Mouse (Mus musculus) cortical plate, adult 2 months (tissue): ENCODE measurements at regions not wholly inside any gene's neighbourhood (a gene's known extent, or its start where the extent isn't known, plus 50 kb on each side); places are given as distances from the start of the nearest gene placed in this dataset.

Source experiments
- H3K27ac ChIP-seq: fragments of 200-500 bp; 2 replicates; pipeline ENCODE4 v1.5.1; 2012; ENCODE audit warnings: low read length, control low read depth, inconsistent platforms; ENCODE audit not compliant: insufficient read depth
- H3K4me1 ChIP-seq: fragments of 200-500 bp; 2 replicates; pipeline ENCODE4 v1.6.1; 2011; ENCODE audit warnings: low read length; ENCODE audit not compliant: control insufficient read depth, insufficient read depth
- H3K4me3 ChIP-seq: fragments of 200-500 bp; 2 replicates; pipeline ENCODE4 v1.5.1; 2011; ENCODE audit warnings: mild to moderate bottlenecking, low read length, control low read depth; ENCODE audit not compliant: insufficient read depth
- CTCF ChIP-seq: fragments of 200-500 bp; IDR thresholded peaks from 2 replicates; pipeline ENCODE4 v1.5.1; 2011; ENCODE audit warnings: mild to moderate bottlenecking, control low read depth, low read length; ENCODE audit not compliant: insufficient read depth; ENCODE audit errors: extremely low read depth
- POLR2A ChIP-seq: fragments of 200-500 bp; IDR thresholded peaks from 2 replicates; pipeline ENCODE4 v1.6.1; 2011; ENCODE audit warnings: mild to moderate bottlenecking, low read length, control low read depth; ENCODE audit not compliant: insufficient read depth; ENCODE audit errors: extremely low read depth

DNA sequence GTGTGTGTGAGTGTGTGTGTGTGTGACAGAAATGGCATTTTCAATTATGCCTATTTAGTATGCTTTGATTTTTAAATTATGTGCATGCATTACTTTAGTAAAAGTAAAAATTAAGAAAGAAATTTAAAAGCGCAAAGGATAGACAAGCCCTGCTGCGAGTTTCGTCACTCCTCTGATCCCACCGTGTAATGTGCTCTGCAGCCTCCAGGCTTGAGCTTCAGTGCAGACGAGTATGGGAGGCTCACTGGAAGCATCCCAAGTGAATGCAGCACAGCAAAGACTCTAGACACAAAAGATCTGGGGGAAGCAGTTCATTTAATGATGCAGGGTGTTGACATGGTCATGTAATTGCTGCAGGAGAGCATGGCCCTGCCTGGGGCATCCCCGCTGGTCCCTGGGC is 71.1 kb upstream of the Kazn start:
- Histone ChIP-seq H3K4me3 (no peak overlapping the region), H3K27ac (no peak overlapping the region), H3K4me1 (peaks cover 8% of the 10 kb centered on the region; the same call in 1 of the 2 replicates)
- TF ChIP-seq CTCF (no peak), POLR2A (no peak)

DNA sequence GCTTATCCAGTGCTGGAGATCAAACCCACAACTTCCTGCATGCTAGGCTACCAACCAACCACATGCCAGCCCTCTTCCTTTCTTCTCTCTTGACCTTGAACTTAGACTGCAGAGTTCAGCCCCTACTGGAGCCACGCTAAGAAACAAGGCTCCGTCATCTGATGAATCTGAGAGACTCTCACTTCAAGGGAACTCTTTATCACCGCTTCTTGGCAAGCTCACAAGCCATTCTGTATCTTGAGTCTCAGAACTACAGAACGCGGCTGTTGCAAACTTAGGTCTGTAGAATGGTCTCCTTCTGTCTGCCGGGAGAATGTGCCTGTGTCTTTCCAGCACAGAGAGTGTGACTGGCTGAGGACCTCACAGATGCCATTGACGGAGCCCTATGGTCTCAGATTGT is 69.1 kb upstream of the Kazn start:
- H3K27ac ChIP-seq = no peak overlapping the region

DNA sequence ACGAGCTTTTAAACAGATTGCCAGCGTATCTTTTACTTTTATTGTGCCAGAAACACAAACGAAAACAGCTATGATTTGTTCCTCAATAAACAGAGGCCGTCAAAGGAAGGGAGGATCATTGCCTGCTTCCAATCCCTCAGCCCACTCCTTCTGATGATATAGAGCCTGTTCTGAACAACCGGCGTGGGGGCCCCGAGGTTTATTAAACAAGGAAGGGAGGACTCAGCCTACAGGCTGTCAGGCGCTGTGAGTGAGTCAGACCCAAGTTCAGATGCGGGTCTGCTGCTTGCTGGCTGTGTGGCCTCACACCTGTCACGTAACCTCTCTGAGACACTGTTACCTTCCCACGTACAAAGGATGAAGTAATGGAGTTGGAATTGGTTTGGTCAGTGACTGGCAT is 68.1 kb upstream of the Kazn start:
- Histone ChIP-seq H3K27ac (no peak overlapping the region), H3K4me3 (no peak overlapping the region), H3K4me1 (peaks cover 10% of the 10 kb centered on the region; the same call in 1 of the 2 replicates)
- no peak for TF ChIP-seq POLR2A
- no peak for TF ChIP-seq CTCF

More for the DNA sequence above, 69.1 kb upstream of the Kazn start:
- Histone ChIP-seq H3K4me3 (no peak overlapping the region), H3K4me1 (peaks cover 8% of the 10 kb centered on the region; the same call in 1 of the 2 replicates)
- TF ChIP-seq CTCF = no peak
- no peak for TF ChIP-seq POLR2A

DNA sequence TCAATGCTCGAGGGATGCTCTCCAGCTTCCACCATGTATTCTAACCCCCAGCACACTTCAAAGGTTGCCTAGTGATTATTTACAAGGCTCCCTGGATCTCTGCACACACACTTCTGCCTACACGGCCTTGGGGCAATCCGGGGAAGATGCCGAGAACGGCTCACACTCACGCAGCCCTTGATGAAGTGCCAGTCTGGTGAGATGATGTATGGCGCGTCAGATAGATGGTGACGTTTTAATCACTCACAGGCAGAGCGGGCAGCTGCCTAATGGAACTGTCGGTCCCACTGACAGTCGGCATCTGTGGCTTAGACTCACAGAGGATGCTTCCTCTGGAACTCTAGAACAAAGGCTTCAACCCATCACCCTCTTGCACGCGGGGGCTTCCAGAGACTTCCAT is 66.9 kb upstream of the Kazn start:
- no peak overlapping the region for H3K27ac ChIP-seq
- no peak overlapping the region for H3K4me3 ChIP-seq
- H3K4me1 ChIP-seq = peaks cover 15% of the 10 kb centered on the region
- TF ChIP-seq CTCF (no peak), POLR2A (no peak)

DNA sequence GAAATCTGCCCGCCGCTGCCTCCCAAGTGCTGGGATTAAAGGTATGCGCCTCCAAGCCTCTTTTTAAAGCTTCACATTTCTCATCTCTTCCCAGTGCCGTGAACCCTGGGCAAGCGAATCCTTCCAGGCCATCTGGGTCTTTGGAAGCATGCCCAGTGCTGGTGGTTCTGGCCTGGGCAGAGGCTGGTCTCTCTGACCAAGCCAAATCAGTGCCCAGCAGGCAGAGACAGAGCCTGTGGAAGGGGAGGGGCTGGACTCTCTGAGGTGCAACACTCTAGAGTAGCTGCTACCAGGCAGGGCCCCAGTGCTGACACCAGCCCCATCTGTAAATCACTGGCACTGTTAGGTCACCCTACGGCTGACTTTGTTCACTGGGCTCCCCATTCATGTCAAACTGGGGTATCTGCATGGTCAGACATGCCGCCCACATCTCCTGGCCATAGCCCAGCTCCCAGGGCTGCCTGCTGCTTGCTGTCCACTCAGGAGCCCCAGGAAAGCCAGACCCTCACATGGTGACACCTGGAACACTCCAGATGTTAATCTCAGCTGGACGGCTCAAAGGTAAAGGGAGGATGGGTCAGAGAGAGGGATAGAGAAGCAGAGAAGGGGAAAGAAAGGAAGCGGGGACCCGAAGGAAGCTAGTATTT is 64.3 kb upstream of the Kazn start:
- Histone ChIP-seq H3K4me1 (peaks cover 15% of the 10 kb centered on the region), H3K27ac (no peak overlapping the region), H3K4me3 (no peak overlapping the region)
- TF ChIP-seq CTCF = no peak
- TF ChIP-seq POLR2A = no peak

DNA sequence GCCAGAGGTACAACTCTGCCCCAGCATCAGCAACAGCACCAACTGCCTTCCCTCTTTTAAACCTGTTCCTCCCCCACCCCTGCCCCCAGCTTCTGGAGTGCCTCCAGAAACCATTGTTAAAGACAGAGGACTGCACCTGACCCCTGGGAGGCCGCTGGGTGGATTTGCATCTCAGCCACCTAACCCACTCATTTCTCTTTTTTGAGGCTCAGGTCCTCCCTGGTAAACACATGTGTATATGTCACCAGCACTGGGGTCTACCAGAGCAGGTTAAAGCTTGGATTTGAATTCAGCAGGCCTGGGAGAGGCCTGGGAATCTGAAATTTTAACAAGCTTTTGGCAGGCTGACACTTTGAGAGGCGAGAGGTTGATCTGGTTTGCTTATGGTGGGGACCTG is 63.5 kb upstream of the Kazn start:
- Histone ChIP-seq H3K27ac (peak overlapping the region; percentile 30; the same call in 1 of the 2 replicates), H3K4me3 (no peak overlapping the region), H3K4me1 (peaks cover 14% of the 10 kb centered on the region)
- TF ChIP-seq CTCF (no peak), POLR2A (no peak)

DNA sequence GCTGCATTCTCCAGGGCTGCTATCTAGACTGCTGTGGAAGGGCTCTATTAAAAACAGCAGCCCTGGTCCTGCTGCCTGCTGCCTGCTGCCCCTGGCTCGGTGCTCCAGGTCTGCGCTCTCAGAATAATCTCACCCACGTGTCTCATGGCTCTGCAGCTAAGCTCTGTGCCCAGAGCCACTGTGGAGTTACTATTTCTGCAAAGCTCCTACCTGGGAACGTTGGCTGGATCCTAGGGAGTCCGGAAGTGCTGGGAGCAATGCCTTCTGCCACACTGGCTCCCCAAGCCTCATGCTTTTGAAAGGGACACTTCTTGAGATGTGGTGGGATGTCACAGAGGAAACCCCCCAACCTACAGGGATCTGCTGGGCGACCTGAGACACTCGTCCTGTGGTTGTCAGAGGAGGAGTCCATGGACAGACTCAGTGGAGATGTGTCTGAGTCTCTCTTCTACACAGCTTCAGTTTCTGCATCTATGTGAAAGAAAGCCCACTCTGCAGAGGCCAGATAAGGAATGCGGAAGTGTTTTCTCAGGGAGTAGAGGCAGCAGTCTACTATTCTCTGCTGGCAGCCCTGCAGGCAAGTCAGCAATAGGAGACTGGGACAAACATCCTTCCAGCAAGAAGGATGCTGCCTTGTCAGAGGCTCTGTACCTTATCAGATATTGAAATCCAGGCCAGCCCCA is 63.0 kb upstream of the Kazn start:
- Histone ChIP-seq H3K27ac (peak overlapping the region; percentile 45; the same call in 1 of the 2 replicates), H3K4me1 (peaks cover 11% of the 10 kb centered on the region)
- TF ChIP-seq CTCF (no peak), POLR2A (no peak)

DNA sequence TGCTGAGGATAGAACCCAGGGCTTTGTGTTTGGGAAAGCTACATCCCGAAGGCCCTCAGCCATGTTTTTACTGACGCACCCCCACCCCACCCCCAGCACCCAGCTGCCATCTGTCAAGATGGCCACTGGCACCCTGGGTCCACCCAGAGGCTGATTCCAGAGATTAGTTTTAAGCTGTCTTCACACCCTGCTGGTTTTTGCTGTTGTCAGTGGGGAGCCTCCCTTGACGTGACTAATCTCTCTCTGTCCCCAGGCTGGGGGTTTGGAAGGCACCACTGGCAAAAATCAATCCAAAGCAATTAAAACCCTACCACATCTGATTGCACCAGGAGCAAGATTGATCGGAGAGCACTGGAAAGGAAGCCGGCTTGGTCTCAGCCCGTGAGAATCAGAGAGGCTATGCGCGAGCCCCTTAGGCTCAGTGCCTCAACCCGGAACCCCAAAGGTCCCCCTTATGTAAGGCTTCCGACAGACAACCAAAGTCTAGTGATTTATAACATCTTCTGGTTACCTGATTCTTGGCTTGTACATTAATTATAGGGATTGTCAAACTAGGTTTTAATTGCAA is 59.7 kb upstream of the Kazn start:
- TF ChIP-seq POLR2A (no peak), CTCF (no peak)
- Histone ChIP-seq H3K27ac (no peak overlapping the region), H3K4me3 (no peak overlapping the region), H3K4me1 (peaks cover 11% of the 10 kb centered on the region)

More for the DNA sequence above, 63.0 kb upstream of the Kazn start:
- no peak overlapping the region for H3K4me3 ChIP-seq

DNA sequence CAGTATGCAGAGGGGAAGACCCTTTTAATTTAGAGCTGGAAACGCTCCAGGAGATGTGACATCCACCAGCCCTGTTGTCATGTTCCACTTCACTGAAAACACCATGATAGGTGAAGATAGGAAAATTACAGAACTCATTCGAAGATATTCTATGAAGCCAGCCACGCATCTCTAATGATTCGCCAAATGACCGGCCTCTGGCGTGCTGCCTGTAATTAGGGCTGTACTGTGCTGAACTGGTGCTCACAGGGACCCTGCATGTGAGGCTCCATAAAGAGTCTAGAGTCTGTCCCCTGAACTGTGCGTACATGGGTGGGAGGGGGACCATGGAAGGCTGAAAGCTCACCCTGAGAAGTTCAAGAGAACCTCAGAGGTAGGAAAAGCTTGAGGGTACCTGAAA is 53.6 kb upstream of the Kazn start:
- TF ChIP-seq CTCF = no peak
- TF ChIP-seq POLR2A = no peak
- 0 out of 2 replicates have a peak, but pooled peaks cover 2% of the 10 kb centered on the region for H3K4me1 ChIP-seq
- no peak overlapping the region for H3K4me3 ChIP-seq
- H3K27ac ChIP-seq = no peak overlapping the region

DNA sequence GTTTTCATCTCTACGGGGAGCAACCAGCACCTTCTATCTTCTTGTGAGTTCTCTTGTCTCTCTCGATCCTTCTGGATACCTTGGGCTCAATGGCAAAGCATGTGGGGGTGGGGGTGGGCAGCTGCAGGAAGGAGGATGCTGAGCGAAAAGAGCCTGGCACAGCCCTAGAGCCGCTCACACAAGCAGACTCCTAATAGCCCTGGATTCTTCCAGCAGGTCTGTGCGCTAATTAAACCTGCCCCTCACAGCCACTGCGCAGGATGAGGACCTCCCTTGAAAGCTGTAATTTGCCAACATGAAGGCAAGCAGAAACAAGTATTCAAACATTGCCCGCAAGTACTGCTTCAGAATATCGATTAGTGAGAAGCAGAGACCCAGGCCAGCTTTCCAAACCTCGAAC is 53.1 kb upstream of the Kazn start:
- Histone ChIP-seq H3K27ac (no peak overlapping the region), H3K4me3 (no peak overlapping the region)
- no peak for TF ChIP-seq POLR2A
- TF ChIP-seq CTCF = no peak

DNA sequence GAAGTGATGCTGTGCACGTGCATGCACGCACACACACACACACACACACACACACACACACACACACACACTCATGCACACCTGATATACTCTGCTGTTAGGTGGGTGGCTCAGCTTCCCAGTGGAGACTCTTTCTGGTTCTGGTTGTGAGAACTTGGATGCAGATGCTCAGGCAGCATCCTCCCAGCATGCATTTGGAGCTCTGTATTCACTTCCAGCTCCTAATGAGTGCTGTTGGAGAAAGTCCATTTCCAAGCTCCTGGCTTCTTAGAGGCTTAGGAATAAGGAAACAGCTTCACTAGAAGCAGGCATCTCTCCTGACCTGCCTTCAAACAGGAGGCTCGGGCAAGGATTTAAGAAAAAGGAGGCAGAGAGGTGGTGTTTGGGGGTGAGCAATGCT is 52.2 kb upstream of the Kazn start:
- no peak overlapping the region for H3K4me3 ChIP-seq

More for the DNA sequence above, 53.1 kb upstream of the Kazn start:
- H3K4me1 ChIP-seq = 0 out of 2 replicates have a peak, but pooled peaks cover 2% of the 10 kb centered on the region

More for the DNA sequence above, 52.2 kb upstream of the Kazn start:
- TF ChIP-seq CTCF = no peak
- TF ChIP-seq POLR2A = no peak
- Histone ChIP-seq H3K27ac (no peak overlapping the region), H3K4me1 (0 out of 2 replicates have a peak, but pooled peaks cover 2% of the 10 kb centered on the region)
